Mouse (Mus musculus) liver, adult 2 months (tissue): ENCODE measurements around the gene Disc1.

Source experiments
- CTCF ChIP-seq: fragments of 200-500 bp; IDR thresholded peaks from 2 replicates; pipeline ENCODE4 v1.5.1; 2011; ENCODE audit warnings: low read depth, low read length, control low read depth
- POLR2A ChIP-seq: fragments of 200-500 bp; IDR thresholded peaks from 2 replicates; pipeline ENCODE4 v1.6.1; 2011; ENCODE audit warnings: low read length, control low read depth; ENCODE audit not compliant: insufficient read depth; ENCODE audit errors: extremely low read depth

DNA sequence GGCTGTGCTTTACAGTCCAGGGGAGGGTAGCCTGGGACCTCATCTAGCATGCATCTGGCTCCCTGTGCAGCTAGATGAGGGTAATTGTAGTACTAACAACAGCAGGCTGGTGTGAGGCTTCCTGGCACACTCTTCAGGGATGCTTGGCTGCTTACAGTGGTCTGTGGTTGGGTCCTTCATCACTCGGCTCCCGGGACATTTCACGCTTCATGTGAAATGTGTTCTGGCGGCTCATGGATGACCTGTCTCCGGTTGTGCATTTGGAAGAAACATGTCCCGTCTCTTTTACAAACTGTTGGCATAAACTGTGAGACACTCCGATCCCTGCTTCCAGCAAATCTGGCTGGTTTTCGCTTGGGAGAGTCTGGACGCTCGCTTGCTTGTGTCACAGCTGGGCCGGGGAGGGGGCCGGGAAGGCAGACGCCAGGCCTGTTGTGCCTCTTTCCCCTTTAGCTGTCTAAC, 85.7 kb downstream of the Disc1 start:
- TF ChIP-seq POLR2A: no peak
- TF ChIP-seq CTCF: no peak
